Mouse (Mus musculus) kidney, adult 2 months (tissue): ENCODE measurements around the gene Got1. TPM values are rescaled to one million over a fixed set of nuclear protein-coding genes. Genes with fewer than 3 reads are reported as not detected.

Experiments used
- DNase-seq: peaks from one replicate; pipeline ENCODE4 v3.0.0; 2021
- H3K27ac ChIP-seq: fragments of 200-500 bp; 2 replicates; pipeline ENCODE4 v1.5.1; 2012; ENCODE audit warnings: low read depth, low read length, control low read depth, inconsistent platforms; ENCODE audit not compliant: insufficient read depth
- H3K27me3 ChIP-seq: fragments of 200-500 bp; replicated peaks from 2 replicates; pipeline ENCODE4 v1.6.1; 2012; ENCODE audit warnings: mild to moderate bottlenecking, moderate library complexity, low read length, inconsistent platforms; ENCODE audit not compliant: control insufficient read depth, insufficient read depth
- H3K36me3 ChIP-seq: fragments of 200-500 bp; 2 replicates; pipeline ENCODE4 v1.6.1; 2012; ENCODE audit warnings: mild to moderate bottlenecking, moderate library complexity, low read length, inconsistent platforms; ENCODE audit not compliant: control insufficient read depth, insufficient read depth
- H3K4me1 ChIP-seq: fragments of 200-500 bp; 2 replicates; pipeline ENCODE4 v1.6.1; 2011; ENCODE audit warnings: low read length; ENCODE audit not compliant: control insufficient read depth, insufficient read depth
- H3K4me3 ChIP-seq: fragments of 200-500 bp; 2 replicates; pipeline ENCODE4 v1.5.1; 2011; ENCODE audit warnings: mild to moderate bottlenecking, low read depth, low read length, control low read depth; ENCODE audit not compliant: insufficient read depth
- CTCF ChIP-seq: fragments of 200-500 bp; conservative IDR thresholded peaks from 2 replicates; pipeline ENCODE4 v1.5.1; 2011; ENCODE audit warnings: low read depth, mild to moderate bottlenecking, control low read depth, low read length, moderate library complexity, mixed read lengths; ENCODE audit not compliant: insufficient read depth, insufficient read length
- POLR2A ChIP-seq: fragments of 200-500 bp; IDR thresholded peaks from one replicate; pipeline ENCODE4 v1.6.1; 2011; ENCODE audit warnings: low read depth, low read length, control low read depth
- WGBS: fragments of 180-500 bp; shearing (Covaris S2); methylation state at CpG from one replicate; pipeline ENCODE4 v1.1.7; 2018; 5-methylcytosine and 5-hydroxymethylcytosine counted together
- polyA plus RNA-seq: library from polyadenylated mRNA; depleted of rRNA; stranded (reverse); fragments of >200 nt; gene quantifications from 2 replicates; pipeline ENCODE4 v1.2.3, GENCODE M21; 2012

Gene Got1
- polyA plus RNA-seq, 1 experiment: 118 TPM

- TF ChIP-seq CTCF (no peak), POLR2A (no peak)
- Histone ChIP-seq H3K27me3 (no peaks in the 10 kb centered on the region), H3K4me1 (0 out of 2 replicates have a peak, but pooled peaks cover 1% of the 10 kb centered on the region), H3K4me3 (no peak overlapping the region), H3K36me3 (no peaks in the 10 kb centered on the region), H3K27ac (no peak overlapping the region)
- no peak for DNase-seq
- WGBS: 72% methylated on average over 9 of the region's 9 CpGs
Measured at GRCm38 (mm10) chr19:43480512-43480911, 43.9 kb downstream of the Got1 start.

- 82% methylated on average over 5 of the region's 5 CpGs for WGBS
- peaks cover 7% of the 10 kb centered on the region; the same call in 1 of the 2 replicates for H3K4me1 ChIP-seq
- H3K27me3 ChIP-seq: no peaks in the 10 kb centered on the region
- H3K36me3 ChIP-seq: no peaks in the 10 kb centered on the region
- no peak for DNase-seq
- H3K4me3 ChIP-seq: no peak overlapping the region
- no peak overlapping the region for H3K27ac ChIP-seq
- TF ChIP-seq POLR2A (no peak), CTCF (no peak)
Measured at GRCm38 (mm10) chr19:43479431-43479830, 45.0 kb downstream of the Got1 start.

GRCm38 (mm10) chr19:43478891-43479290, 45.5 kb downstream of the Got1 start:
- no peaks in the 10 kb centered on the region for H3K27me3 ChIP-seq
- H3K27ac ChIP-seq: no peak overlapping the region
- H3K4me3 ChIP-seq: no peak overlapping the region
- TF ChIP-seq POLR2A (no peak), CTCF (peak; percentile 97)
- H3K36me3 ChIP-seq: no peaks in the 10 kb centered on the region
- DNase-seq: peak; percentile 87
- 12% methylated on average over 5 of the region's 5 CpGs for WGBS
- peaks cover 7% of the 10 kb centered on the region; the same call in 1 of the 2 replicates for H3K4me1 ChIP-seq

GRCm38 (mm10) chr19:43477436-43477835, 47.0 kb downstream of the Got1 start:
- DNase-seq: no peak
- Histone ChIP-seq H3K27ac (no peak overlapping the region), H3K4me3 (no peak overlapping the region), H3K27me3 (no peaks in the 10 kb centered on the region), H3K36me3 (no peaks in the 10 kb centered on the region), H3K4me1 (peaks cover 7% of the 10 kb centered on the region; the same call in 1 of the 2 replicates)
- WGBS: 82% methylated on average over 5 of the region's 5 CpGs
- TF ChIP-seq POLR2A (no peak), CTCF (no peak)

GRCm38 (mm10) chr19:43476063-43476462, 48.3 kb downstream of the Got1 start:
- peak overlapping the region; percentile 47; the same call in 1 of the 2 replicates for H3K27ac ChIP-seq
- H3K4me1 ChIP-seq: peaks cover 7% of the 10 kb centered on the region; the same call in 1 of the 2 replicates
- H3K4me3 ChIP-seq: no peak overlapping the region
- WGBS: 50% methylated on average over 7 of the region's 7 CpGs
- TF ChIP-seq CTCF: no peak
- TF ChIP-seq POLR2A: no peak
- no peaks in the 10 kb centered on the region for H3K27me3 ChIP-seq
- DNase-seq: no peak
- H3K36me3 ChIP-seq: no peaks in the 10 kb centered on the region; the same call in 1 of the 2 replicates

- H3K27ac ChIP-seq: peak overlapping the region; percentile 47; the same call in 1 of the 2 replicates
- peak; percentile 70 for DNase-seq
- no peaks in the 10 kb centered on the region; the same call in 1 of the 2 replicates for H3K36me3 ChIP-seq
- H3K4me3 ChIP-seq: no peak overlapping the region
- H3K27me3 ChIP-seq: no peaks in the 10 kb centered on the region
- WGBS: 21% methylated on average over 2 of the region's 2 CpGs
- no peak for TF ChIP-seq POLR2A
- TF ChIP-seq CTCF: no peak; the same call in 1 of the 2 replicates
- H3K4me1 ChIP-seq: peaks cover 7% of the 10 kb centered on the region; the same call in 1 of the 2 replicates
Measured at GRCm38 (mm10) chr19:43475642-43476041, 48.8 kb downstream of the Got1 start.

GRCm38 (mm10) chr19:43472781-43473180, 51.6 kb downstream of the Got1 start:
- H3K4me3 ChIP-seq: no peak overlapping the region
- DNase-seq: no peak
- H3K36me3 ChIP-seq: peaks cover 1% of the 10 kb centered on the region; the same call in 1 of the 2 replicates
- no peaks in the 10 kb centered on the region for H3K27me3 ChIP-seq
- H3K27ac ChIP-seq: no peak overlapping the region
- 84% methylated on average over 7 of the region's 7 CpGs for WGBS
- TF ChIP-seq POLR2A (no peak), CTCF (no peak)
- peaks cover 7% of the 10 kb centered on the region; the same call in 1 of the 2 replicates for H3K4me1 ChIP-seq
